Mouse (Mus musculus): Measurements from ENCODE around the gene Rab6a. TPM values are rescaled to one million over a fixed set of nuclear protein-coding genes. Genes with fewer than 3 reads are reported as not detected.

Rab6a gene
- total and polyA plus RNA-seq, 3 experiments, result 43.2 to 92.8 (median 58.4) TPM

- no peak for TF ChIP-seq TBP (IDR thresholded peaks at IDR 0.05; ENCODE audit: low read depth, low read length)
- no peak for TF ChIP-seq CHD1 (IDR thresholded peaks at IDR 0.05; ENCODE audit: low read depth, low read length)
- 0 out of 2 replicates have a peak, but pooled peaks have one; percentile 37 for TF ChIP-seq MAZ (IDR thresholded peaks at IDR 0.05; ENCODE audit: low read depth, low read length)
- no peak for TF ChIP-seq MYB (IDR thresholded peaks at IDR 0.05; ENCODE audit: low read depth, low read length)
- 0 out of 2 replicates have a peak, but pooled peaks have one; percentile 16 for TF ChIP-seq TCF12 (IDR thresholded peaks at IDR 0.05; ENCODE audit: low read depth, low read length)
- TF ChIP-seq RCOR1 (IDR thresholded peaks at IDR 0.05; ENCODE audit: low read depth, low read length), result no peak
- no peak for TF ChIP-seq RAD21 (IDR thresholded peaks at IDR 0.05; ENCODE audit: low read depth, low read length)
- no peak for TF ChIP-seq BHLHE40 (IDR thresholded peaks at IDR 0.05; ENCODE audit: borderline replicate concordance, low read depth, low read length)
- no peak for TF ChIP-seq SMC3 (IDR thresholded peaks at IDR 0.05; ENCODE audit: low read depth, low read length)
- TF ChIP-seq GATA1 (IDR thresholded peaks at IDR 0.05; ENCODE audit: low read depth, low read length), result peak; percentile 42; the same call in 1 of the 2 replicates
- TF ChIP-seq E2F4 (IDR thresholded peaks at IDR 0.05; ENCODE audit: borderline replicate concordance, low read depth, low read length), result no peak
- TF ChIP-seq EP300 (IDR thresholded peaks at IDR 0.05; ENCODE audit: low read depth in 1 of 2, low read length in 2 of 2), result no peak
- TF ChIP-seq ZC3H11A (IDR thresholded peaks at IDR 0.05; ENCODE audit: low read depth, low read length), result no peak
- no peak for TF ChIP-seq MEF2A (IDR thresholded peaks at IDR 0.05; ENCODE audit: extremely low read depth, insufficient replicate concordance, low read depth, low read length, poor library complexity, severe bottlenecking)
- no peak for TF ChIP-seq SIN3A (IDR thresholded peaks at IDR 0.05; ENCODE audit: low read length)
- TF ChIP-seq USF2 (IDR thresholded peaks at IDR 0.05; ENCODE audit: borderline replicate concordance in 1 of 2, insufficient read depth in 1 of 2, low read depth in 1 of 2, low read length in 2 of 2), result no peak
- peaks cover 0 to 19% of the 10 kb centered on the region in 2 experiments; a peak in 2 of 4 replicates for H3K4me1 ChIP-seq (ENCODE audit: control insufficient read depth in 1 of 2, insufficient read depth in 2 of 2, low read length in 2 of 2)
- no peaks in the 10 kb centered on the region for H3K27me3 ChIP-seq (ENCODE audit: control insufficient read depth in 1 of 2, insufficient read depth in 2 of 2, low read length in 2 of 2)
- peak; percentile 46 for DNase-seq (ENCODE audit: low read depth, low spot score)
- peaks cover 0 to 15% of the 10 kb centered on the region in 2 experiments; a peak in 2 of 4 replicates for H3K36me3 ChIP-seq (ENCODE audit: control insufficient read depth in 1 of 2, insufficient read depth in 2 of 2, low read length in 2 of 2)
- no peak overlapping the region for H3K9ac ChIP-seq (ENCODE audit: control insufficient read depth, low read depth, low read length, poor library complexity, severe bottlenecking)
- no peaks in the 10 kb centered on the region for H3K79me2 ChIP-seq (ENCODE audit: control insufficient read depth, insufficient read depth, low read length, poor library complexity)
- H3K27ac ChIP-seq (ENCODE audit: control insufficient read depth, low read depth, low read length), result no peak overlapping the region
- no peaks in the 10 kb centered on the region for H3K9me3 ChIP-seq (replicated peaks; ENCODE audit: insufficient read depth, low read length)
- H3K4me3 ChIP-seq (ENCODE audit: control insufficient read depth in 1 of 2, insufficient read depth in 1 of 2, low read depth in 2 of 2, low read length in 2 of 2), result no peak overlapping the region
Observed at GRCm38 (mm10) chr7:100684081-100684480, 76.9 kb downstream of the Rab6a start.

GRCm38 (mm10) chr7:100684538-100684937 lies 77.3 kb downstream of the Rab6a start:
- H3K79me2 ChIP-seq (ENCODE audit: control insufficient read depth, insufficient read depth, low read length, poor library complexity), result no peaks in the 10 kb centered on the region
- H3K9ac ChIP-seq (ENCODE audit: control insufficient read depth, low read depth, low read length, poor library complexity, severe bottlenecking), result no peak overlapping the region
- peaks cover 0 to 14% of the 10 kb centered on the region in 2 experiments; a peak in 2 of 4 replicates for H3K4me1 ChIP-seq (ENCODE audit: control insufficient read depth in 1 of 2, insufficient read depth in 2 of 2, low read length in 2 of 2)
- peak; percentile 91 for DNase-seq (ENCODE audit: low read depth, low spot score)
- H3K9me3 ChIP-seq (replicated peaks; ENCODE audit: insufficient read depth, low read length), result no peaks in the 10 kb centered on the region
- H3K36me3 ChIP-seq (ENCODE audit: control insufficient read depth in 1 of 2, insufficient read depth in 2 of 2, low read length in 2 of 2), result peaks cover 0 to 15% of the 10 kb centered on the region in 2 experiments; a peak in 2 of 4 replicates
- H3K27me3 ChIP-seq (ENCODE audit: control insufficient read depth in 1 of 2, insufficient read depth in 2 of 2, low read length in 2 of 2), result no peaks in the 10 kb centered on the region
- H3K4me3 ChIP-seq (ENCODE audit: control insufficient read depth in 1 of 2, insufficient read depth in 1 of 2, low read depth in 2 of 2, low read length in 2 of 2), result no peak overlapping the region
- no peak overlapping the region for H3K27ac ChIP-seq (ENCODE audit: control insufficient read depth, low read depth, low read length)
- peak; percentile 71 to 94 (median 80) for TF ChIP-seq CTCF (IDR thresholded peaks at IDR 0.05 in 2 of 3, conservative IDR thresholded peaks at IDR 0.05 in 1 of 3; ENCODE audit: control insufficient read depth in 1 of 3, insufficient read depth in 1 of 3, low read depth in 2 of 3, low read length in 3 of 3, poor library complexity in 1 of 3, severe bottlenecking in 1 of 3)
- TF ChIP-seq POLR2AphosphoS5 (IDR thresholded peaks at IDR 0.05; ENCODE audit: borderline replicate concordance, low read depth, low read length), result no peak
- TF ChIP-seq SMC3 (IDR thresholded peaks at IDR 0.05; ENCODE audit: low read depth, low read length), result peak; percentile 86
- TF ChIP-seq ZC3H11A (IDR thresholded peaks at IDR 0.05; ENCODE audit: low read depth, low read length), result peak; percentile 83
- TF ChIP-seq RAD21 (IDR thresholded peaks at IDR 0.05; ENCODE audit: low read depth, low read length), result peak; percentile 79
- no peak for TF ChIP-seq POLR2A (IDR thresholded peaks at IDR 0.05; ENCODE audit: control insufficient read depth in 1 of 2, insufficient read depth in 1 of 2, low read depth in 1 of 2, low read length in 2 of 2, poor library complexity in 1 of 2)
- no peak for TF ChIP-seq MXI1 (IDR thresholded peaks at IDR 0.05; ENCODE audit: low read depth, low read length)
- TF ChIP-seq JUND (IDR thresholded peaks at IDR 0.05; ENCODE audit: low read depth, low read length), result no peak
- no peak for TF ChIP-seq CHD2 (IDR thresholded peaks at IDR 0.05; ENCODE audit: low read length)
- no peak for TF ChIP-seq USF1 (IDR thresholded peaks at IDR 0.05; ENCODE audit: low read depth, low read length)
- TF ChIP-seq SIN3A (IDR thresholded peaks at IDR 0.05; ENCODE audit: low read length), result peak; percentile 28; the same call in 1 of the 2 replicates
- TF ChIP-seq TBP (IDR thresholded peaks at IDR 0.05; ENCODE audit: low read depth, low read length), result no peak
- TF ChIP-seq ZNF384 (IDR thresholded peaks at IDR 0.05; ENCODE audit: low read depth, low read length), result 0 out of 2 replicates have a peak, but pooled peaks have one; percentile 4
- no peak for TF ChIP-seq HCFC1 (IDR thresholded peaks at IDR 0.05; ENCODE audit: low read depth, low read length)
- peak; percentile 85 for TF ChIP-seq GATA1 (IDR thresholded peaks at IDR 0.05; ENCODE audit: low read depth, low read length)
- TF ChIP-seq TCF12 (IDR thresholded peaks at IDR 0.05; ENCODE audit: low read depth, low read length), result peak; percentile 40; the same call in 1 of the 2 replicates
- TF ChIP-seq USF2 (IDR thresholded peaks at IDR 0.05; ENCODE audit: borderline replicate concordance in 1 of 2, insufficient read depth in 1 of 2, low read depth in 1 of 2, low read length in 2 of 2), result no peak
- TF ChIP-seq MAFK (IDR thresholded peaks at IDR 0.05; ENCODE audit: borderline replicate concordance, low read depth, low read length), result no peak
- TF ChIP-seq EP300 (IDR thresholded peaks at IDR 0.05; ENCODE audit: low read depth in 1 of 2, low read length in 2 of 2), result peak; percentile 53 to 70; a peak in 3 of 4 replicates
- TF ChIP-seq NRF1 (IDR thresholded peaks at IDR 0.05; ENCODE audit: insufficient read depth, low read depth, low read length, poor library complexity, severe bottlenecking), result no peak
- no peak; the same call in 1 of the 2 replicates for TF ChIP-seq ETS1 (IDR thresholded peaks at IDR 0.05; ENCODE audit: low read depth, low read length)

Measured in MEL (cell line).